Mouse (Mus musculus) lung, postnatal 10 days (tissue): ENCODE results near the gene Anapc2.

Experiments used
- DNase-seq: peaks from one replicate; pipeline ENCODE4 v3.0.0; 2021

Gene Anapc2

DNA sequence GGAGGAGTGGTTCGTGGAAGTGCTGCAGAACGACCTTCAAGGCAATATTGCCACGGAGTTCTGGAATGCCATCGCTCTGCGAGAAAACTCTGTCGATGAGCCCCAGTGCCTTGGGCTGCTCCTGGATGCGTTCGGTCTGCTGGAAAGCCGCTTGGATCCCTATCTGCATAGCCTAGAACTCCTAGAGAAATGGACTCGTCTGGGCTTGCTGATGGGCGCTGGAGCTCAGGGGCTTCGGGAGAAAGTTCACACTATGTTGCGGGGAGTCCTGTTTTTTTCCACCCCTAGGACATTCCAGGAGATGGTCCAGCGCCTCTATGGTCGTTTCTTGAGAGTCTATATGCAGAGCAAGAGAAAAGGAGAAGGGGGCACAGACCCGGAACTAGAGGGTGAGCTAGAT, 732 bp downstream of the Anapc2 start:
- no peak for DNase-seq

- DNase-seq = peak; percentile 91
Observed at GRCm38 (mm10) chr2:25278928-25279882, 6.9 kb downstream of the Anapc2 start.

DNA sequence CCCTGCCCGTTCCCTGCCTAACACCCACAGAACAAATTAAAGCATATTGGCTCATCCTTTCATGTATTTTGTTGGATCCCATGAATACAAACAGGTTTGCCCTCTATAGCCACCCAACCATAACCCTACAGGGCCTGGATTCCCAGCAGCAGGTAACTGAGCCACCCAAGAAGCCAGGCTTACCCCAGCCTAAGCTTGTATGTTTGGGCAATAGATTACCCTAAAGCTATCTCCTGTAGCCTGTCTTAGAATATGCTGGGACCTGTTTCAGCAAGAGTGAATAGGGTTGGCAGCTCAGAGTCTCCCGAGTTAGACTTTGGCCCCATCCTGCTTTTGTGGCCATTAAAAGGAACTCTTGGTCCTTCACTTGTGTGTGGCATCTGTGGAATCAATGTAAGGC, 13.3 kb downstream of the Anapc2 start:
- DNase-seq = no peak

DNA sequence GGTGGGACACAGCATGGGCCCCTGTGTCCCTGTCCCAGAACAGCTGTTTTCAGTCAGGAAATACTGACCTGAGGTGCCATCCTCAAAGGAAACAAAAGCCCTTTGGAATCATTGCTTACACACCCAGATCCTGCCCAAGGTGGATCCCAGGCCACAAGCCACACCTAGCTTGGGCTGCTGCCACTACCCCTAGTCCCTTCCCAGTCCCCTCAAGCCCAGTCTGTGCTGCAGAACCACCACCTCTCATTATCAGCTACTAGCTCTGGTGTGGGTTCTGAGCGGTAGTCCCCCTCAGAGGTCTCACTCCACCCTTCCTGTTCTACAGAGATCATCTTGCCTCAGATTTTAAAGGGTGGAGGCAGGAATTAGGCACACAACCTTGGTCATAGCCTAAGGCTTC, 14.0 kb downstream of the Anapc2 start:
- DNase-seq = no peak

- peak; percentile 62 for DNase-seq
Observed at GRCm38 (mm10) chr2:25286837-25287636, 14.8 kb downstream of the Anapc2 start.

DNA sequence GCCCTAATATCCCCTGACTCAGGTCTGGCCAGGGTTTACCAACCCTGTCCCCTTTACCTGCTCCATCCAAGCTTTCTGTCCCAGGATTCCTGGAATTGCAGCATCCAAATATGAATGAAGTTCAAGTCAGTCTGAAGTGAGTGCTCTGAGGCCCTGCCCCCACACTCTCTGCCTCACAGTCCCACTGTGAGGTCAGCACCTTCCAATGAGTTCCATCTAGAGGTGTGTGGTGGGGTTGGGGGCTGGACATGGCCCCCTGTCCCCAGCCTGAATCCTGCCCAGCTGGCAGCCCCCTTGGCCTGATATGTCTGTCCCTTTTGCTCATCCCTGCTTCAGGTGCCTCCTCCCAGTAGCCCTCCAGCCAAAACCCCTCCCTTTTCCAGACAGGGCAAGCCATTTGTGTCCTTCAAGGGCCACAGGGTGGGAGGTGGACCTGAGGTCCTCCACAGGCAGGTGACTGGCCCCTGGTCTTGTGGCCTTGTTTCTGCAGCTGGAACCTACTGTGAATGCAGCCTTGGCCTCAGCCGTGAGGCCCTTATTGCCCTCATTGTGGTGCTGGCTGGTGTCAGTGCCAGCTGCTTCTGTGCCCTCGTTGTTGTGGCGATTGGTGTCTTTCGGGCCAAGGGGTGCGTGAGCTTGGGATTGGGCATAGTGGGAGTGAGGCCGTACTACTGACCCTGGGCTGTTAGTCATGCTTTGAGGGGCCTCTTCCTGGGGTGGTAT, 15.8 kb downstream of the Anapc2 start, which contains the start of gene Tmem210:
Gene Tmem210 (plus strand): TSS at position 219 of the 723 bp plus-strand sequence.
- no peak for DNase-seq

- DNase-seq = no peak
Observed at GRCm38 (mm10) chr2:25288734-25289345, 16.6 kb downstream of the Anapc2 start.

- peak; percentile 53 for DNase-seq
Observed at GRCm38 (mm10) chr2:25289651-25290050, 17.4 kb downstream of the Anapc2 start, which contains the start of gene Lrrc26. Lrrc26 (plus strand) TSS chr2:25289915.

- no peak for DNase-seq
Observed at GRCm38 (mm10) chr2:25290101-25290815, 18.0 kb downstream of the Anapc2 start.

DNA sequence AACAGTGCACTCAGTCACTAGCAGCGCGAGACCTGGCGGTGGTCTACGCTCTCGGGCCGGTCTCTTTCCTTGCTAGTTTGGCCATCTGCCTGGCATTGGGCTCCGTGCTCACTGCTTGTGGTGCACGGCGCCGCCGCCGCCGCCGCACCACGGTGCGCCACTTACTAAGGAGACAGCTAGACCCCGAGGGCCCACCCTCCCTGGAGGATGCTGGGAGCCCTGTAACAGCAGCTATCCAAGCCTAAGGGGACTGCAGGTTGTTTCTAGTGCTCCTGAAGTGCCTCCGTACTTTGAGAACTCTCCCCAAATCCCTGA, 18.5 kb downstream of the Anapc2 start:
- no peak for DNase-seq

GRCm38 (mm10) chr2:25291184-25292053, 19.1 kb downstream of the Anapc2 start:
- DNase-seq = no peak

GRCm38 (mm10) chr2:25292054-25292544, 19.8 kb downstream of the Anapc2 start:
- no peak for DNase-seq

GRCm38 (mm10) chr2:25292856-25293255, 20.6 kb downstream of the Anapc2 start:
- DNase-seq = peak; percentile 88

GRCm38 (mm10) chr2:25293706-25294105, 21.4 kb downstream of the Anapc2 start:
- DNase-seq = no peak

GRCm38 (mm10) chr2:25297093-25297492, 24.8 kb downstream of the Anapc2 start:
- no peak for DNase-seq

GRCm38 (mm10) chr2:25298046-25298445, 25.8 kb downstream of the Anapc2 start:
- no peak for DNase-seq

GRCm38 (mm10) chr2:25303452-25303851, 31.2 kb downstream of the Anapc2 start:
- no peak for DNase-seq

DNA sequence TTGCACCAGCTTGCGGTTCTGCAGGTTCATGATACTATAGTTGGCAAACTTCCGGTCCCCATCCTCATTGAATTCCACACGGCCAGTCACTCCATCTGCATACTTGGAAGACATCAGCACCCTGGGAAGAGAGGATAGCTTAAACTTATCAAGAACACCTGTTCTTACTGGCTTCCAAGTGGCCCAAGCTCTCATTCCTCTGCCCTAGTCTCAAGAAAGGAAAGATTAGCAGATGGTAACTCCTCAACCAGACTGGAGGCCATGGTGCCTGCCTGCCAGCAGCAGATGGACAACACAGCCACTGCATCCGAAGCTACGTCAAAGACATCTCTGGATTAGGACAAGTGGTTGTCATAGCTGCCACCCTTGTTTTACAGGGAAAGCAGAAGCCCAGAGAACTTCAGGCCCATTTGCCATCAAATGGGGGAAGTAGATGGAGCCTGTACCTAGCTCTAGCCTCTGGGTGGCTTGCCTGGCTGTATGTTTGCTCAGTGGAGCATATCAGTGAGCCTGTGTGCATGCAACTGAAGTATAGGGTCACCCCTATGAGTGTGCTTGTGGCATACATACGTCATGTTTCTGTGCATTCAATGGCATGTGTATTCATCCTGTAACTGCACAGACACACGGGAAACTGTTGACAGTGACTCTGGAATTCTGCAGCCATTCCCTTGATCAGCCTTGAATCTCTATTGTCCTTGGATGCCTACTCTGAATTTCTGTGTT, 31.8 kb downstream of the Anapc2 start:
- DNase-seq = no peak

- DNase-seq = peak; percentile 50
Observed at GRCm38 (mm10) chr2:25304657-25305541, 32.6 kb downstream of the Anapc2 start.
